Mouse (Mus musculus) heart, postnatal 36 days (tissue): Measurements from ENCODE around the gene Pde4a. TPM values are rescaled to one million over a fixed set of nuclear protein-coding genes. Genes with fewer than 3 reads are reported as not detected.

ENCODE experiments used
- DNase-seq, 2 experiments: peaks; one replicate each; pipeline ENCODE4 v3.0.0; 2021 to 2022
- intact Hi-C: fragments of 180-260 bp; cut with DNase I; formaldehyde crosslinking; loops from one replicate; pipeline ENCODE4 v1.15.1; 2025
- total RNA-seq, 2 experiments: library from RNA; stranded (reverse); gene quantifications; 2 replicates each; pipeline ENCODE4 v1.2.3; 2021

The Pde4a gene
- total RNA-seq, 2 experiments from 2014 or later: 45.9 to 52.0 TPM

GRCm38 (mm10) chr9:21145431-21145830 is 20.1 kb upstream of the Pde4a start:
- intact Hi-C loops: loop anchor here (5.0 kb wide), 1 partner anchor 53 kb away; the partner anchor contains the start of genes Gm38431 and Raver1
- no peak for DNase-seq

- DNase-seq: no peak
Observed at GRCm38 (mm10) chr9:21146722-21147121, 18.8 kb upstream of the Pde4a start.

GRCm38 (mm10) chr9:21148427-21148826 is 17.1 kb upstream of the Pde4a start:
- intact Hi-C loops: loop anchor here (5.0 kb wide), 1 partner anchor 56 kb away; the partner anchor contains the start of genes Gm38431 and Raver1
- no peak for DNase-seq

More at GRCm38 (mm10) chr9:21146722-21147121, 18.8 kb upstream of the Pde4a start:
- intact Hi-C loops: loop anchor here (5.0 kb wide), 1 partner anchor 54 kb away; the partner anchor contains the start of genes Gm38431 and Raver1

GRCm38 (mm10) chr9:21149077-21149653 is 16.3 kb upstream of the Pde4a start:
- intact Hi-C loops: loop anchor here (5.0 kb wide), 1 partner anchor 57 kb away; the partner anchor contains the start of genes Gm38431 and Raver1
- DNase-seq: no peak

GRCm38 (mm10) chr9:21149654-21150419 is 15.7 kb upstream of the Pde4a start, which contains the start of gene Cdc37:
Gene Cdc37 (minus strand): TSS chr9:21149982.
- peak; percentile 93 to 94 for DNase-seq
- intact Hi-C loops: loop anchor here (5.0 kb wide), 3 partner anchors 58 to 262 kb away; partner anchors contain the start of genes Gm38431, Qtrt1 and Raver1

- intact Hi-C loops: loop anchor here (2.0 to 5.0 kb wide), 3 partner anchors 16 to 260 kb away; partner anchors contain the start of gene Qtrt1
- peak in 1 of 2 experiments; percentile 49 for DNase-seq
Observed at GRCm38 (mm10) chr9:21152715-21153114, 12.8 kb upstream of the Pde4a start.

GRCm38 (mm10) chr9:21153331-21153730 is 12.2 kb upstream of the Pde4a start:
- intact Hi-C loops: loop anchor here (2.0 to 5.0 kb wide), 3 partner anchors 15 to 259 kb away; partner anchors contain the start of gene Qtrt1
- no peak for DNase-seq

GRCm38 (mm10) chr9:21153833-21154232 is 11.7 kb upstream of the Pde4a start:
- no peak for DNase-seq

GRCm38 (mm10) chr9:21154787-21155186 is 10.7 kb upstream of the Pde4a start:
- intact Hi-C loops: loop anchor here (5.0 kb wide), 2 partner anchors 68 to 258 kb away; partner anchors contain the start of gene Qtrt1
- no peak for DNase-seq

More at GRCm38 (mm10) chr9:21153833-21154232, 11.7 kb upstream of the Pde4a start:
- intact Hi-C loops: loop anchor here (2.0 to 5.0 kb wide), 3 partner anchors 15 to 258 kb away; partner anchors contain the start of gene Qtrt1

- DNase-seq: peak; percentile 86 to 87
- intact Hi-C loops: no loop called here
Observed at GRCm38 (mm10) chr9:21161209-21161909, 4.2 kb upstream of the Pde4a start.

- DNase-seq: no peak
- intact Hi-C loops: no loop called here
Observed at GRCm38 (mm10) chr9:21163086-21164050, 2.1 kb upstream of the Pde4a start.

- intact Hi-C loops: no loop called here
- no peak for DNase-seq
Observed at GRCm38 (mm10) chr9:21164072-21164471, 1.4 kb upstream of the Pde4a start.

GRCm38 (mm10) chr9:21165952-21166451 is 488 bp downstream of the Pde4a start:
- peak; percentile 62 to 73 for DNase-seq
- intact Hi-C loops: no loop called here

GRCm38 (mm10) chr9:21166516-21166915 is 1.0 kb downstream of the Pde4a start:
- intact Hi-C loops: no loop called here
- DNase-seq: no peak

- peak in 1 of 2 experiments; percentile 38 for DNase-seq
- intact Hi-C loops: loop anchor here (2.0 kb wide), 1 partner anchor 15 kb away; no protein-coding TSS in a partner anchor
Observed at GRCm38 (mm10) chr9:21167140-21168097, 1.9 kb downstream of the Pde4a start.

GRCm38 (mm10) chr9:21168161-21169123 is 2.9 kb downstream of the Pde4a start:
- DNase-seq: peak; percentile 83 to 86
- intact Hi-C loops: loop anchor here (2.0 kb wide), 1 partner anchor 16 kb away; no protein-coding TSS in a partner anchor
